Mouse (Mus musculus) hindbrain, embryonic 12.5 days (tissue): ENCODE data around the gene Mocs2. TPM values are rescaled to one million over a fixed set of nuclear protein-coding genes. Genes with fewer than 3 reads are reported as not detected.
A peak's percentile ranks its signal among the peaks of the same experiment; 100 is the strongest.

ENCODE experiments used
- ATAC-seq: fragments of 200-750 bp; cut with Nextera tagmentation; 2 replicates; pipeline ENCODE4 v1.8.0; 2017; ENCODE audit warnings: moderate TSS enrichment; ENCODE audit not compliant: low FRiP score
- H3K27ac ChIP-seq: fragments of 300-500 bp; sonication (generic); 2 replicates; pipeline ENCODE4 v1.5.1; 2016; ENCODE audit warnings: mild to moderate bottlenecking
- H3K27me3 ChIP-seq: fragments of 300-500 bp; sonication (generic); 2 replicates; pipeline ENCODE4 v1.6.1; 2016; ENCODE audit warnings: mild to moderate bottlenecking
- H3K36me3 ChIP-seq: fragments of 300-500 bp; sonication (generic); 2 replicates; pipeline ENCODE4 v1.6.1; 2016; ENCODE audit warnings: mild to moderate bottlenecking
- H3K4me1 ChIP-seq: fragments of 300-500 bp; sonication (generic); 2 replicates; pipeline ENCODE4 v1.6.1; 2016
- H3K4me2 ChIP-seq: fragments of 300-500 bp; sonication (generic); replicated peaks from 2 replicates; pipeline ENCODE4 v1.6.1; 2016; ENCODE audit warnings: mild to moderate bottlenecking
- H3K4me3 ChIP-seq: fragments of 300-500 bp; sonication (generic); 2 replicates; pipeline ENCODE4 v1.5.1; 2016; ENCODE audit warnings: mild to moderate bottlenecking
- H3K9ac ChIP-seq: fragments of 300-500 bp; sonication (generic); 2 replicates; pipeline ENCODE4 v1.6.1; 2016; ENCODE audit warnings: mild to moderate bottlenecking, moderate library complexity
- H3K9me3 ChIP-seq: fragments of 300-500 bp; sonication (generic); replicated peaks from 2 replicates; pipeline ENCODE4 v1.6.1; 2016; ENCODE audit warnings: mild to moderate bottlenecking
- WGBS: fragments of 180-500 bp; shearing (Covaris S2); methylation state at CpG from one replicate; pipeline ENCODE4 v1.1.7; 2016; 5-methylcytosine and 5-hydroxymethylcytosine counted together
- polyA plus RNA-seq: library from polyadenylated mRNA; unstranded; fragments of >200 nt; fragmentation: Nextera tagmentation; extraction: Ambion mirVana; gene quantifications from 2 replicates; pipeline ENCODE4 v1.2.1, GENCODE M21; 2016

The Mocs2 gene
- polyA plus RNA-seq, result 80.4 and 84.6 TPM in 2 replicates

GRCm38 (mm10) chr13:114817751-114818360 is at the start of gene Mocs2:
Gene Mocs2, plus strand, starts transcription at chr13:114818236.
- Histone ChIP-seq H3K4me2 (peak within 1 kb of the TSS; percentile 93), H3K36me3 (peaks cover 4% of the 10 kb centered on the region; the same call in 1 of the 2 replicates), H3K27ac (no peak within 1 kb of the TSS), H3K9me3 (no peaks in the 10 kb centered on the region), H3K4me1 (peaks cover 14% of the 10 kb centered on the region), H3K27me3 (no peaks in the 10 kb centered on the region), H3K4me3 (peak within 1 kb of the TSS; percentile 77), H3K9ac (peak within 1 kb of the TSS; percentile 71)
- WGBS, result 1% methylated on average over 39 of the region's 39 CpGs
- peak; percentile 99 for ATAC-seq

GRCm38 (mm10) chr13:114791511-114791910 is 26.5 kb upstream of the Mocs2 start:
- H3K36me3 ChIP-seq, result no peaks in the 10 kb centered on the region
- no peak overlapping the region for H3K4me2 ChIP-seq
- no peak for ATAC-seq
- H3K27ac ChIP-seq, result no peak overlapping the region
- H3K9ac ChIP-seq, result no peak overlapping the region
- H3K4me1 ChIP-seq, result no peaks in the 10 kb centered on the region
- H3K27me3 ChIP-seq, result no peaks in the 10 kb centered on the region
- whole genome bisulfite sequencing, result 81% methylated on average over 1 of the region's 1 CpGs
- H3K9me3 ChIP-seq, result no peaks in the 10 kb centered on the region
- H3K4me3 ChIP-seq, result no peak overlapping the region

- Histone ChIP-seq H3K4me3 (no peak overlapping the region), H3K27me3 (no peaks in the 10 kb centered on the region), H3K36me3 (no peaks in the 10 kb centered on the region), H3K27ac (no peak overlapping the region), H3K4me1 (no peaks in the 10 kb centered on the region), H3K4me2 (no peak overlapping the region), H3K9me3 (no peaks in the 10 kb centered on the region), H3K9ac (no peak overlapping the region)
- WGBS, result 46% methylated on average over 6 of the region's 6 CpGs
- ATAC-seq, result peak; percentile 43; the same call in 1 of the 2 replicates
These were observed 24.6 kb upstream of the Mocs2 start for GRCm38 (mm10) chr13:114793250-114794030.

- WGBS, result 86% methylated on average over 3 of the region's 3 CpGs
- H3K4me3 ChIP-seq, result no peak overlapping the region
- H3K27me3 ChIP-seq, result no peaks in the 10 kb centered on the region
- H3K9me3 ChIP-seq, result no peaks in the 10 kb centered on the region
- no peaks in the 10 kb centered on the region for H3K4me1 ChIP-seq
- H3K27ac ChIP-seq, result no peak overlapping the region
- H3K9ac ChIP-seq, result no peak overlapping the region
- ATAC-seq, result no peak
- H3K36me3 ChIP-seq, result no peaks in the 10 kb centered on the region
- no peak overlapping the region for H3K4me2 ChIP-seq
These were observed 16.2 kb upstream of the Mocs2 start for GRCm38 (mm10) chr13:114801857-114802256.

- no peaks in the 10 kb centered on the region for H3K27me3 ChIP-seq
- H3K4me2 ChIP-seq, result no peak overlapping the region
- H3K36me3 ChIP-seq, result no peaks in the 10 kb centered on the region
- H3K9me3 ChIP-seq, result no peaks in the 10 kb centered on the region
- no peak overlapping the region for H3K9ac ChIP-seq
- no peak overlapping the region for H3K4me3 ChIP-seq
- ATAC-seq, result no peak
- 87% methylated on average over 2 of the region's 2 CpGs for WGBS
- no peak overlapping the region for H3K27ac ChIP-seq
- no peaks in the 10 kb centered on the region for H3K4me1 ChIP-seq
These were observed 15.1 kb upstream of the Mocs2 start for GRCm38 (mm10) chr13:114802971-114803370.

GRCm38 (mm10) chr13:114809624-114810210 is 8.3 kb upstream of the Mocs2 start:
- H3K27ac ChIP-seq, result no peak overlapping the region
- H3K4me2 ChIP-seq, result no peak overlapping the region
- H3K27me3 ChIP-seq, result no peaks in the 10 kb centered on the region
- H3K9ac ChIP-seq, result no peak overlapping the region
- no peaks in the 10 kb centered on the region for H3K9me3 ChIP-seq
- WGBS, result 92% methylated on average over 5 of the region's 5 CpGs
- ATAC-seq, result no peak
- H3K4me1 ChIP-seq, result no peaks in the 10 kb centered on the region
- H3K4me3 ChIP-seq, result no peak overlapping the region
- no peaks in the 10 kb centered on the region for H3K36me3 ChIP-seq

GRCm38 (mm10) chr13:114818513-114818912 is 477 bp downstream of the Mocs2 start:
- ATAC-seq, result peak; percentile 82
- 31% methylated on average over 9 of the region's 9 CpGs for WGBS

GRCm38 (mm10) chr13:114822871-114823270 is 4.8 kb downstream of the Mocs2 start:
- 96% methylated on average over 2 of the region's 2 CpGs for WGBS
- Histone ChIP-seq H3K4me1 (peaks cover 9% of the 10 kb centered on the region), H3K4me2 (no peak overlapping the region), H3K27ac (no peak overlapping the region), H3K27me3 (no peaks in the 10 kb centered on the region), H3K36me3 (peaks cover 15% of the 10 kb centered on the region), H3K9me3 (no peaks in the 10 kb centered on the region), H3K9ac (no peak overlapping the region), H3K4me3 (no peak overlapping the region)
- ATAC-seq, result no peak

More at GRCm38 (mm10) chr13:114818513-114818912, 477 bp downstream of the Mocs2 start:
- Histone ChIP-seq H3K36me3 (peaks cover 4% of the 10 kb centered on the region; the same call in 1 of the 2 replicates), H3K27me3 (no peaks in the 10 kb centered on the region), H3K9ac (peak overlapping the region; percentile 71), H3K4me3 (peak overlapping the region; percentile 77), H3K9me3 (no peaks in the 10 kb centered on the region), H3K4me1 (peaks cover 14% of the 10 kb centered on the region), H3K27ac (no peak overlapping the region), H3K4me2 (peak overlapping the region; percentile 93)

GRCm38 (mm10) chr13:114825377-114825855 is 7.4 kb downstream of the Mocs2 start:
- H3K27ac ChIP-seq, result no peak overlapping the region
- H3K27me3 ChIP-seq, result no peaks in the 10 kb centered on the region
- H3K4me3 ChIP-seq, result no peak overlapping the region
- ATAC-seq, result no peak
- H3K4me1 ChIP-seq, result no peaks in the 10 kb centered on the region
- no peaks in the 10 kb centered on the region for H3K9me3 ChIP-seq
- no peak overlapping the region for H3K9ac ChIP-seq
- WGBS, result 95% methylated on average over 6 of the region's 6 CpGs
- peaks cover 21% of the 10 kb centered on the region for H3K36me3 ChIP-seq
- H3K4me2 ChIP-seq, result no peak overlapping the region

GRCm38 (mm10) chr13:114831367-114831833 is 13.4 kb downstream of the Mocs2 start:
- no peak overlapping the region for H3K4me2 ChIP-seq
- no peak overlapping the region for H3K9ac ChIP-seq
- no peaks in the 10 kb centered on the region for H3K9me3 ChIP-seq
- H3K4me3 ChIP-seq, result no peak overlapping the region
- H3K4me1 ChIP-seq, result no peaks in the 10 kb centered on the region
- ATAC-seq, result peak; percentile 57
- H3K27me3 ChIP-seq, result no peaks in the 10 kb centered on the region
- WGBS, result 86% methylated on average over 4 of the region's 4 CpGs
- H3K36me3 ChIP-seq, result peaks cover 30% of the 10 kb centered on the region
- H3K27ac ChIP-seq, result no peak overlapping the region

- ATAC-seq, result no peak
- no peak overlapping the region for H3K9ac ChIP-seq
- H3K27me3 ChIP-seq, result no peaks in the 10 kb centered on the region
- peaks cover 20% of the 10 kb centered on the region for H3K36me3 ChIP-seq
- WGBS, result 71% methylated on average over 5 of the region's 5 CpGs
- no peaks in the 10 kb centered on the region for H3K9me3 ChIP-seq
- no peaks in the 10 kb centered on the region for H3K4me1 ChIP-seq
- H3K4me2 ChIP-seq, result no peak overlapping the region
- no peak overlapping the region for H3K27ac ChIP-seq
- H3K4me3 ChIP-seq, result no peak overlapping the region
These were observed 14.7 kb downstream of the Mocs2 start for GRCm38 (mm10) chr13:114832761-114833160.

- H3K9me3 ChIP-seq, result no peaks in the 10 kb centered on the region
- no peak for ATAC-seq
- WGBS, result 90% methylated on average over 4 of the region's 4 CpGs
- no peak overlapping the region for H3K9ac ChIP-seq
- no peaks in the 10 kb centered on the region for H3K27me3 ChIP-seq
- no peak overlapping the region for H3K4me2 ChIP-seq
- H3K4me3 ChIP-seq, result no peak overlapping the region
- no peaks in the 10 kb centered on the region for H3K4me1 ChIP-seq
- no peak overlapping the region for H3K27ac ChIP-seq
- peaks cover 17% of the 10 kb centered on the region; the same call in 1 of the 2 replicates for H3K36me3 ChIP-seq
These were observed 15.3 kb downstream of the Mocs2 start for GRCm38 (mm10) chr13:114833351-114833750.
